Mouse (Mus musculus): ENCODE measurements around the gene Phox2a. TPM values are rescaled to one million over a fixed set of nuclear protein-coding genes. Genes with fewer than 3 reads are reported as not detected.

Phox2a gene
- polyA plus RNA-seq (2015; fragmentation: Nextera tagmentation; extraction: Ambion mirVana), result 2.7 and 3.2 TPM in 2 replicates

GRCm38 (mm10) chr7:101817861-101818401, at the start of gene Phox2a:
Gene Phox2a (plus strand): TSS chr7:101818313.
- Histone ChIP-seq H3K4me3 (ENCODE audit: low read depth, low read length) (peak within 1 kb of the TSS; percentile 31), H3K36me3 (ENCODE audit: control insufficient read depth, insufficient read depth) (no peaks in the 10 kb centered on the region), H3K27ac (ENCODE audit: low read depth, low read length) (no peak within 1 kb of the TSS), H3K9ac (ENCODE audit: low read depth, low read length) (peak within 1 kb of the TSS; percentile 17; the same call in 1 of the 2 replicates), H3K27me3 (replicated peaks; ENCODE audit: control insufficient read depth, insufficient read depth, low read length) (peaks cover 55% of the 10 kb centered on the region), H3K4me2 (replicated peaks; ENCODE audit: low read depth) (peak within 1 kb of the TSS; percentile 56), H3K4me1 (replicated peaks; ENCODE audit: control insufficient read depth, insufficient read depth, low read length) (peaks cover 20% of the 10 kb centered on the region; the same call in 1 of the 2 replicates), H3K9me3 (ENCODE audit: control insufficient read depth) (no peaks in the 10 kb centered on the region)
- TF ChIP-seq CTCF (IDR thresholded peaks at IDR 0.05; ENCODE audit: low read depth), result no peak
- WGBS, result 2% methylated on average over 45 of the region's 45 CpGs
- ATAC-seq, result 0 out of 2 replicates have a peak, but pooled peaks have one; percentile 5

GRCm38 (mm10) chr7:101770051-101770450, 48.1 kb upstream of the Phox2a start:
- TF ChIP-seq CTCF (IDR thresholded peaks at IDR 0.05; ENCODE audit: low read depth), result no peak
- Histone ChIP-seq H3K4me3 (ENCODE audit: low read depth, low read length) (no peak overlapping the region), H3K9me3 (ENCODE audit: control insufficient read depth) (no peaks in the 10 kb centered on the region), H3K4me1 (replicated peaks; ENCODE audit: control insufficient read depth, insufficient read depth, low read length) (no peaks in the 10 kb centered on the region), H3K4me2 (replicated peaks; ENCODE audit: low read depth) (no peak overlapping the region), H3K36me3 (ENCODE audit: control insufficient read depth, insufficient read depth) (0 out of 2 replicates have a peak, but pooled peaks cover 3% of the 10 kb centered on the region), H3K27ac (ENCODE audit: low read depth, low read length) (no peak overlapping the region), H3K27me3 (replicated peaks; ENCODE audit: control insufficient read depth, insufficient read depth, low read length) (no peaks in the 10 kb centered on the region), H3K9ac (ENCODE audit: low read depth, low read length) (no peak overlapping the region)
- 75% methylated on average over 7 of the region's 7 CpGs for WGBS
- no peak for ATAC-seq

- Histone ChIP-seq H3K27me3 (replicated peaks; ENCODE audit: control insufficient read depth, insufficient read depth, low read length) (no peaks in the 10 kb centered on the region), H3K36me3 (ENCODE audit: control insufficient read depth, insufficient read depth) (0 out of 2 replicates have a peak, but pooled peaks cover 3% of the 10 kb centered on the region), H3K27ac (ENCODE audit: low read depth, low read length) (no peak overlapping the region), H3K4me1 (replicated peaks; ENCODE audit: control insufficient read depth, insufficient read depth, low read length) (no peaks in the 10 kb centered on the region), H3K4me2 (replicated peaks; ENCODE audit: low read depth) (no peak overlapping the region), H3K9me3 (ENCODE audit: control insufficient read depth) (no peaks in the 10 kb centered on the region), H3K4me3 (ENCODE audit: low read depth, low read length) (no peak overlapping the region), H3K9ac (ENCODE audit: low read depth, low read length) (no peak overlapping the region)
- no peak for TF ChIP-seq CTCF (IDR thresholded peaks at IDR 0.05; ENCODE audit: low read depth)
- ATAC-seq, result no peak
- 83% methylated on average over 1 of the region's 1 CpGs for WGBS
These were observed 46.5 kb upstream of the Phox2a start for GRCm38 (mm10) chr7:101771604-101772003.

- no peak overlapping the region for H3K4me2 ChIP-seq (replicated peaks; ENCODE audit: low read depth)
- ATAC-seq, result no peak
- WGBS, result 55% methylated on average over 8 of the region's 8 CpGs
- H3K36me3 ChIP-seq (ENCODE audit: control insufficient read depth, insufficient read depth), result 0 out of 2 replicates have a peak, but pooled peaks cover 3% of the 10 kb centered on the region
- no peak overlapping the region for H3K4me3 ChIP-seq (ENCODE audit: low read depth, low read length)
- H3K4me1 ChIP-seq (replicated peaks; ENCODE audit: control insufficient read depth, insufficient read depth, low read length), result no peaks in the 10 kb centered on the region
- H3K27ac ChIP-seq (ENCODE audit: low read depth, low read length), result no peak overlapping the region
- TF ChIP-seq CTCF (IDR thresholded peaks at IDR 0.05; ENCODE audit: low read depth), result no peak
- no peaks in the 10 kb centered on the region for H3K27me3 ChIP-seq (replicated peaks; ENCODE audit: control insufficient read depth, insufficient read depth, low read length)
- no peaks in the 10 kb centered on the region for H3K9me3 ChIP-seq (ENCODE audit: control insufficient read depth)
- H3K9ac ChIP-seq (ENCODE audit: low read depth, low read length), result no peak overlapping the region
These were observed 45.4 kb upstream of the Phox2a start for GRCm38 (mm10) chr7:101772687-101773086.

GRCm38 (mm10) chr7:101777053-101777452, 41.1 kb upstream of the Phox2a start:
- no peak overlapping the region for H3K27ac ChIP-seq (ENCODE audit: low read depth, low read length)
- no peak for ATAC-seq
- no peaks in the 10 kb centered on the region for H3K27me3 ChIP-seq (replicated peaks; ENCODE audit: control insufficient read depth, insufficient read depth, low read length)
- H3K36me3 ChIP-seq (ENCODE audit: control insufficient read depth, insufficient read depth), result peaks cover 12% of the 10 kb centered on the region; the same call in 1 of the 2 replicates
- no peak overlapping the region for H3K9ac ChIP-seq (ENCODE audit: low read depth, low read length)
- WGBS, result 88% methylated on average over 1 of the region's 1 CpGs
- no peak overlapping the region for H3K4me3 ChIP-seq (ENCODE audit: low read depth, low read length)
- H3K9me3 ChIP-seq (ENCODE audit: control insufficient read depth), result no peaks in the 10 kb centered on the region
- H3K4me2 ChIP-seq (replicated peaks; ENCODE audit: low read depth), result no peak overlapping the region
- no peaks in the 10 kb centered on the region for H3K4me1 ChIP-seq (replicated peaks; ENCODE audit: control insufficient read depth, insufficient read depth, low read length)
- no peak for TF ChIP-seq CTCF (IDR thresholded peaks at IDR 0.05; ENCODE audit: low read depth)

GRCm38 (mm10) chr7:101820295-101821030, 2.4 kb downstream of the Phox2a start:
- H3K36me3 ChIP-seq (ENCODE audit: control insufficient read depth, insufficient read depth), result peaks cover 15% of the 10 kb centered on the region
- no peak for TF ChIP-seq CTCF (IDR thresholded peaks at IDR 0.05; ENCODE audit: low read depth)
- no peak overlapping the region for H3K9ac ChIP-seq (ENCODE audit: low read depth, low read length)
- WGBS, result 7% methylated on average over 35 of the region's 35 CpGs
- H3K4me2 ChIP-seq (replicated peaks; ENCODE audit: low read depth), result peak overlapping the region; percentile 78
- no peak for ATAC-seq
- no peaks in the 10 kb centered on the region for H3K9me3 ChIP-seq (ENCODE audit: control insufficient read depth)
- peaks cover 20% of the 10 kb centered on the region; the same call in 1 of the 2 replicates for H3K4me1 ChIP-seq (replicated peaks; ENCODE audit: control insufficient read depth, insufficient read depth, low read length)
- H3K4me3 ChIP-seq (ENCODE audit: low read depth, low read length), result peak overlapping the region; percentile 41
- peaks cover 55% of the 10 kb centered on the region for H3K27me3 ChIP-seq (replicated peaks; ENCODE audit: control insufficient read depth, insufficient read depth, low read length)
- no peak overlapping the region for H3K27ac ChIP-seq (ENCODE audit: low read depth, low read length)
